Mouse (Mus musculus) lung, postnatal 36 days (tissue): ENCODE measurements at regions not wholly inside any gene's neighbourhood (a gene's known extent, or its start where the extent isn't known, plus 50 kb on each side); places are given as distances from the start of the nearest gene placed in this dataset.

Source experiments
- DNase-seq: peaks from one replicate; pipeline ENCODE4 v3.0.0; 2022; ENCODE audit warnings: mixed read lengths

GRCm38 (mm10) chr9:32057427-32058115 is 58.4 kb upstream of the Arhgap32 start:
- no peak for DNase-seq

GRCm38 (mm10) chr9:32062740-32063139 is 53.2 kb upstream of the Arhgap32 start:
- no peak for DNase-seq

GRCm38 (mm10) chr9:32063541-32063940 is 52.4 kb upstream of the Arhgap32 start:
- DNase-seq: no peak

GRCm38 (mm10) chr9:32064007-32064550 is 51.9 kb upstream of the Arhgap32 start:
- DNase-seq: no peak
